Mouse (Mus musculus) adrenal gland, postnatal 14 days (tissue): ENCODE measurements at regions not wholly inside any gene's neighbourhood (a gene's known extent, or its start where the extent isn't known, plus 50 kb on each side); places are given as distances from the start of the nearest gene placed in this dataset.

ENCODE experiments used
- DNase-seq: peaks from one replicate; pipeline ENCODE4 v3.0.0; 2021; ENCODE audit warnings: mixed read lengths

DNA sequence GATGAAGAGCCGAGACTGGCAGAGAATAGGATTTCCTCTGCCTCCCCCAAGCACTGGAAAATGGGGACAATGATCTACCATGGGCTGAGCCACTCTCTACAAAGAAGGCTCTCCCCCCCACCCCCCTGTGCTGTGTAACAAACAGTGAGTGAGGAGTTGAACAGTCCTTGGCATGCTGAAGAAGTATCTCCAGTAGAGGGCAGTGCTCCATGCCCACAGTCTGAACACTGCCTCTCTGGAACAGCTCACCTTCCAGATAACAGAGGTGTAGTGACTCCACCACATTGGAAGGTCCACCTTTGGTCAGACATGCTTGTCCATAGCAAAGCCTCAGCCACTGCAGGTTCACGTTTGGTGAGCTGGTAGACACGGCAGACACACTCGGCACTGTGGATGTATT lies 85.2 kb upstream of the Bach2 start:
- DNase-seq: peak; percentile 55

DNA sequence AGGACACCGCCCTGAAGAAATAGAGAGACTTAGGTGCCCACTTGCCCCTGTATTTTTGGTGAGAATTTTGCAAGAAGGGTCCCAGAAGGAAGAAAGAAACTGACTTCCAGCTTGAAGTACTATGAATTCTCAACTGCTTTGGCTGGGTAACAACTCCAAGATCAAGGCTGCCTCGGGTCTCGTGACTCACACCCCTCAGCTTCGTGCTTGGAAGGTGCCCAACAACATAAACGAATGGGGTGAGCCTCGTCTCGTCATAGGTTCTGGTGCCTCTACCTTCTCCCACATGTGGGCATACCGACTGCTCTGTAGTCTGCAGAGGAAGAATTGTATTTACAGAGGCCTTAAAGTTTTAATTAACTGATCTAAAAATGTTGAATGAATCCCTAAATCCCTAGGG lies 81.6 kb upstream of the Bach2 start:
- DNase-seq: peak; percentile 28

- no peak for DNase-seq
Observed at GRCm38 (mm10) chr4:32158451-32158850, 80.2 kb upstream of the Bach2 start.

GRCm38 (mm10) chr4:32158886-32159285 lies 79.7 kb upstream of the Bach2 start:
- no peak for DNase-seq

GRCm38 (mm10) chr4:32160815-32161214 lies 77.8 kb upstream of the Bach2 start:
- DNase-seq: no peak

- no peak for DNase-seq
Observed at GRCm38 (mm10) chr4:32161871-32162656, 76.5 kb upstream of the Bach2 start.

GRCm38 (mm10) chr4:32162694-32163240 lies 75.8 kb upstream of the Bach2 start:
- no peak for DNase-seq

GRCm38 (mm10) chr4:32164081-32164641 lies 74.4 kb upstream of the Bach2 start:
- DNase-seq: no peak

DNA sequence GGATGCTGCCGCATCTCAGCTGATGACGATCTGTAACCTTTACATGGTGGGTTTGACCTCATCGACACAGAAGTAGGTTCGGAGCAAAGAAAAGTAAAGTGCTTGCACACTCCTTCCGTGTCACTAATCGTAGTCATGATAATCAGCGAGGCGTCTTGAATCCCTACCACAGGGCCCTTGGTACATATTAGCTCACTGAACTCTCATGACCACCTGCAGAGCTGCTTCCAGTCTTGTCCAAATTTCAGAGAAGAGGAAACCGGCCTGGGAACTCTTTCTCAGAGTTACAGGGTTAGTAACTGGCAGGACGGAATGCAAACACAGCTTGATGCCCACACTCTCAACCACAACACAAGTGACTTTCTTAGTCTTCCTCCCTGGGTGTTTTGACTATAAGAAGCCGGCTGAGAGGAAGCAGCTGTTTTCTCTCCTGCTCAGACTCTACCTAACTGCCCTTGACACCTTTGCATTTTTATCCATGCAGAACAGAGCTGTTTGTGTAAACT lies 73.8 kb upstream of the Bach2 start:
- DNase-seq: no peak

- no peak for DNase-seq
Observed at GRCm38 (mm10) chr4:32165918-32166528, 72.6 kb upstream of the Bach2 start.

DNA sequence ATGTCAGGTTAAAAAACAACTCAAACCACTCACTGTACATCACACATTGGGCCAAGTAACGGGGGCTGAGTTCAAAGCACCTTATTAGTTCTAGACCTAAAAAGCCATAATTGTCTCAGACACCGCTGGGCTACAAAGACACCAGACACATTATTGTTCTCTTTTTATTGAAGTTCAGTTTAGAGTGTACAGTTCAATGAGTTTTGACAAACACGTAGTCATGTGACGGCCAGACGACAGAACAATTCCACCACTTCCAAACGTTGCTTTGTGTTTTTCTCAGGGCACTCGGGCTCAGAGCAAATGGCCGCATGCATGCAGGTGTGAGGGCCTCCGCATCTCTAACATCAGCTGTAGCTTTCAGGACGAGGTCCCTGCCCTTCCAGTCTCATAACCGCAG lies 71.5 kb upstream of the Bach2 start:
- no peak for DNase-seq

DNA sequence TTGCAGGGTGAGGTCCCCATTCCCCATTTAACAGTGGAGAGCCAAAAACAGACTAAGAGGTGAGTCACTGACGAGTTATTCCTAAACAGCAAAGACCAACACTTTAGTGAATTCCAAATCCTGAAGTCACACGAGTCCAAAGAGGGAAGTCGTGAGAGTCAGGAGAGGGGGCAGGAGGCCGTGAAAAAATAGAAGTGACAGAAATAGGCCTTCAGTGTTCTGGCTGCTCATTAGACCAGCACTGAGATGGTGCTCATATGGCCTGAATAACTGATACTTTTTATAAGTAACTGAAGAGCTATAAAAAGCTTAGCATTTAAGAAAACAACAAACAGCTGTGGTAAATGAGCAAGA lies 68.5 kb upstream of the Bach2 start:
- no peak for DNase-seq

GRCm38 (mm10) chr4:32170460-32171192 lies 68.0 kb upstream of the Bach2 start:
- DNase-seq: no peak

- no peak for DNase-seq
Observed at GRCm38 (mm10) chr4:32171291-32171690, 67.3 kb upstream of the Bach2 start.

- DNase-seq: no peak
Observed at GRCm38 (mm10) chr4:32172992-32173391, 65.6 kb upstream of the Bach2 start.

GRCm38 (mm10) chr4:32174771-32175170 lies 63.8 kb upstream of the Bach2 start:
- no peak for DNase-seq

GRCm38 (mm10) chr4:32175231-32175630 lies 63.4 kb upstream of the Bach2 start:
- no peak for DNase-seq

DNA sequence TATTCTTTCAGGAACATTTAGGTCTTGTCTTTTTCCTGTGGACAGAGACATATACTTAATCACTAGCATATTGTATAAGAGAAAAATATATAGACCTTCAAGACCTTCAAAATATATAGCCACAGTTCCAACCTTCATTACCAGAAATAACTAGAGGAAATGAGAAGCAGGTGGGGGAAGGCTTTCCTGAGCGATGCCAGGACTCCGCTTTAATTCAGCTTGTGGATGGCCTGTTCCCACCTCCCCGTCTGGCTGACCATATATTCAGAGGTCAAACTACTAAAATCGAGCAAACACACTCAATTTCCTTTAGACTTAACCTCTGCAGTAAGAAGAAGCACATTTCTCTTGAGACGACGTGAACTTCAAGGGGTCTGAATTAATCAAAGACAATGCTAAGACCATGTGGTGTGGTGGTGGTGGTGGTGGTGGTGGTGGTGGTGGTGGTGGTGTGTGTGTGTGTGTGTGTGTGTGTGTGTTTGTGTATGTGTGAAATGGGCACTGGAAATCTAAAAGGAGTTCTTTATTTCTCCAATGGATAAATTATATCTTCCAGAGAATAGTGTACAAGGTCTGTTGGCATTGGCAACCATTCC lies 62.7 kb upstream of the Bach2 start:
- DNase-seq: no peak

DNA sequence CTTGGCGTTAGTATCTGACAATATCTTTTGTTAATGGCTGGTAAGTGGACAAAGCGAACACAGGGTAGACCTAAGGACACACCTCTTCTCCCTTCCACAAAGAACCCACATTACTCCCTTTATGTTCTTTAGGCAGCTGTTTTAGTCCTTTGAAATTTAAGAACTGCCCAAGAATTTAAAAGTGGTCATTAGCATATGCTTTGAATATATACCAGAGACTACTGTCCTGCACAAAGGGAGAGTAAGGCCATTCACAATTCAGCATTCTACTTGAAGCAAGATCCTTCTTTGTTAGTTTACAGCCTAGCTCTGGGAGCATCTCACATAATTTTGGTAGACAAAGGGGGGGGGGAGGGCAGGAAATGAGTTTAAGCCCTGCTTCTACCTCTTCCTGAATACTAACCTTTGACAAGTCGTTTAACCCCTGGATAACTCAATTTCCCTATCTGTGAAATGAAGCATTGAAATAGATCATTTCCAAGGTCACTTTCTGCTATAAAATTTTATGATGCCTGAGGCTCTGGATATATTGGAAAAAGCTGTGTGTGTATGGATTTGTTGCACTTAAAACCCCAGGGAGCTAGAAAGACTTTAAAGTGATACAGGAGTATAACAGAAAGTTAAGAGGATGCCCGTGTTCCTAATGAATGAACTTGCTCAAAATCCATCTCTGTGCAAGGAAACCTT lies 62.0 kb upstream of the Bach2 start:
- no peak for DNase-seq

- no peak for DNase-seq
Observed at GRCm38 (mm10) chr4:32177933-32178639, 60.5 kb upstream of the Bach2 start.

GRCm38 (mm10) chr4:32179707-32180241 lies 58.8 kb upstream of the Bach2 start:
- peak; percentile 64 for DNase-seq
